Mouse (Mus musculus): ENCODE measurements around the gene Stim1. TPM values are rescaled to one million over a fixed set of nuclear protein-coding genes. Genes with fewer than 3 reads are reported as not detected.

Gene Stim1
- total and polyA plus RNA-seq, 3 experiments = 10.2 to 26.6 (median 23.9) TPM

- no peak overlapping the region for H3K27ac ChIP-seq (ENCODE audit: insufficient read depth, low read depth)
- H3K4me3 ChIP-seq (replicated peaks in 1 of 3; ENCODE audit: low read depth in 2 of 3, low read length in 2 of 3, poor library complexity in 1 of 3) = no peak overlapping the region
- no peak overlapping the region for H3K9ac ChIP-seq (ENCODE audit: insufficient read depth, low read depth)
- DNase-seq (ENCODE audit: extremely low read depth) = no peak
- H3K4me1 ChIP-seq (ENCODE audit: control insufficient read depth in 1 of 2, insufficient read depth in 2 of 2) = no peaks in the 10 kb centered on the region
- H3K9me3 ChIP-seq (replicated peaks; ENCODE audit: low read length) = no peaks in the 10 kb centered on the region
- H3K36me3 ChIP-seq (replicated peaks in 1 of 2; ENCODE audit: control insufficient read depth in 1 of 2, insufficient read depth in 1 of 2, low read length in 1 of 2) = peaks cover 56 to 87% of the 10 kb centered on the region in 2 experiments
- dilution Hi-C loops (cut with MboI; ENCODE audit: extremely low pct_ligation_motif_present, extremely low pct_unique_long_range_greater_than_20kb, low sequenced_read_pairs) = no loop called here
- in situ Hi-C loops (cut with MboI; ENCODE audit: low pct_ligation_motif_present, low pct_unique_long_range_greater_than_20kb, low sequenced_read_pairs) = no loop called here
- TF ChIP-seq MXI1 (IDR thresholded peaks at IDR 0.05; ENCODE audit: low read depth, low read length) (no peak), MAX (IDR thresholded peaks at IDR 0.05; ENCODE audit: low read length) (no peak), ZC3H11A (IDR thresholded peaks at IDR 0.05; ENCODE audit: low read depth, low read length) (no peak)
- H3K79me2 ChIP-seq (replicated peaks; ENCODE audit: control insufficient read depth, extremely low read depth, insufficient read depth, poor library complexity, severe bottlenecking) = no peaks in the 10 kb centered on the region
- H3K27me3 ChIP-seq (replicated peaks) = no peaks in the 10 kb centered on the region
- no peak overlapping the region for H3K4me2 ChIP-seq (ENCODE audit: insufficient read depth, low read depth, poor library complexity, severe bottlenecking)
Measured at GRCm38 (mm10) chr7:102467566-102467965, 200.0 kb downstream of the Stim1 start.

GRCm38 (mm10) chr7:102472675-102473074 is 205.1 kb downstream of the Stim1 start:
- in situ Hi-C loops (cut with MboI; ENCODE audit: low pct_ligation_motif_present, low pct_unique_long_range_greater_than_20kb, low sequenced_read_pairs) (no loop called here), dilution Hi-C loops (cut with MboI; ENCODE audit: extremely low pct_ligation_motif_present, extremely low pct_unique_long_range_greater_than_20kb, low sequenced_read_pairs) (no loop called here)
- Histone ChIP-seq H3K4me3 (replicated peaks in 1 of 3; ENCODE audit: low read depth in 2 of 3, low read length in 2 of 3, poor library complexity in 1 of 3) (no peak overlapping the region), H3K4me1 (ENCODE audit: control insufficient read depth in 1 of 2, insufficient read depth in 2 of 2) (no peaks in the 10 kb centered on the region), H3K27ac (ENCODE audit: insufficient read depth, low read depth) (no peak overlapping the region), H3K9me3 (replicated peaks; ENCODE audit: low read length) (no peaks in the 10 kb centered on the region), H3K27me3 (replicated peaks) (no peaks in the 10 kb centered on the region), H3K79me2 (replicated peaks; ENCODE audit: control insufficient read depth, extremely low read depth, insufficient read depth, poor library complexity, severe bottlenecking) (no peaks in the 10 kb centered on the region), H3K36me3 (replicated peaks in 1 of 2; ENCODE audit: control insufficient read depth in 1 of 2, insufficient read depth in 1 of 2, low read length in 1 of 2) (peaks cover 13 to 66% of the 10 kb centered on the region in 2 experiments), H3K9ac (ENCODE audit: insufficient read depth, low read depth) (no peak overlapping the region), H3K4me2 (ENCODE audit: insufficient read depth, low read depth, poor library complexity, severe bottlenecking) (no peak overlapping the region)
- DNase-seq (ENCODE audit: extremely low read depth) = no peak
- no peak for TF ChIP-seq E2F4 (IDR thresholded peaks at IDR 0.05; ENCODE audit: insufficient replicate concordance, low read depth, low read length)
- TF ChIP-seq HCFC1 (IDR thresholded peaks at IDR 0.05; ENCODE audit: low read depth, low read length) = no peak

DNA sequence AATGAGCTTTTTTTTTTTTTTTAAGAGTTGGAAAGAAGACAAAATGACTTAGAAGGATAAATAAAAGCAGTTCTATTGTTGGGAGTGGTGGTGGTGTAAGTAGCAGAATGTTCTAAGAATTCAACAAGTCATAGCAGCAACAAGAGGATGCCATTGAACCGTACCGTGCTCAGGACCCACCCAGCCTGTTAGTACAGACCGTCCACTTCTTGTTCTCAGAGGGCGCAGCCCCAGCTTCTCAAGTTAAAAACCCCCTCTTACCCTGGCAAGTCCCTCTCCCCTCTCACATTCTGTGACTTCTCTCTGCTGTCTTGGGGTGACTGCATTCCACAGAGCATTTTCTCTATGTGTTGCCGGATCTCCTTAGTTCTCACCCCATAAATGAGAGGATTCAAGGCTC is 209.0 kb downstream of the Stim1 start:
- Histone ChIP-seq H3K79me2 (replicated peaks; ENCODE audit: control insufficient read depth, extremely low read depth, insufficient read depth, poor library complexity, severe bottlenecking) (no peaks in the 10 kb centered on the region), H3K4me3 (replicated peaks in 1 of 3; ENCODE audit: low read depth in 2 of 3, low read length in 2 of 3, poor library complexity in 1 of 3) (no peak overlapping the region), H3K4me1 (ENCODE audit: control insufficient read depth in 1 of 2, insufficient read depth in 2 of 2) (0 out of 4 replicates have a peak, but pooled peaks cover 0 to 3% of the 10 kb centered on the region in 2 experiments), H3K27me3 (replicated peaks) (no peaks in the 10 kb centered on the region), H3K9me3 (replicated peaks; ENCODE audit: low read length) (no peaks in the 10 kb centered on the region), H3K4me2 (ENCODE audit: insufficient read depth, low read depth, poor library complexity, severe bottlenecking) (no peak overlapping the region), H3K9ac (ENCODE audit: insufficient read depth, low read depth) (no peak overlapping the region), H3K27ac (ENCODE audit: insufficient read depth, low read depth) (no peak overlapping the region), H3K36me3 (replicated peaks in 1 of 2; ENCODE audit: control insufficient read depth in 1 of 2, insufficient read depth in 1 of 2, low read length in 1 of 2) (peaks cover 0 to 41% of the 10 kb centered on the region in 2 experiments)
- DNase-seq (ENCODE audit: extremely low read depth) = no peak
- TF ChIP-seq PAX5 (IDR thresholded peaks at IDR 0.05; ENCODE audit: low read length) (no peak), E2F4 (IDR thresholded peaks at IDR 0.05; ENCODE audit: insufficient replicate concordance, low read depth, low read length) (no peak), ZMIZ1 (IDR thresholded peaks at IDR 0.05; ENCODE audit: low read depth, low read length) (no peak), NELFE (IDR thresholded peaks at IDR 0.05; ENCODE audit: low read depth, low read length) (no peak), SIN3A (IDR thresholded peaks at IDR 0.05; ENCODE audit: low read length) (no peak), NRF1 (IDR thresholded peaks at IDR 0.05; ENCODE audit: low read depth, low read length) (no peak), KAT2A (IDR thresholded peaks at IDR 0.05; ENCODE audit: insufficient replicate concordance, low read length) (no peak), BHLHE40 (IDR thresholded peaks at IDR 0.05; ENCODE audit: low read depth, low read length) (no peak), ELF1 (IDR thresholded peaks at IDR 0.05; ENCODE audit: low read depth, low read length) (no peak), USF2 (conservative IDR thresholded peaks at IDR 0.05; ENCODE audit: low read depth, low read length) (no peak), CHD1 (IDR thresholded peaks at IDR 0.05; ENCODE audit: low read depth, low read length) (no peak), MYC (IDR thresholded peaks at IDR 0.05; ENCODE audit: low read depth, low read length) (no peak), UBTF (IDR thresholded peaks at IDR 0.05; ENCODE audit: low read depth, low read length) (no peak), RAD21 (IDR thresholded peaks at IDR 0.05; ENCODE audit: low read depth, low read length) (no peak), RCOR1 (conservative IDR thresholded peaks at IDR 0.05; ENCODE audit: low read depth, low read length) (no peak), MXI1 (IDR thresholded peaks at IDR 0.05; ENCODE audit: low read depth, low read length) (no peak), JUND (conservative IDR thresholded peaks at IDR 0.05; ENCODE audit: low read depth, low read length) (no peak), TBP (conservative IDR thresholded peaks at IDR 0.05; ENCODE audit: low read depth, low read length) (no peak)
- dilution Hi-C loops (cut with MboI; ENCODE audit: extremely low pct_ligation_motif_present, extremely low pct_unique_long_range_greater_than_20kb, low sequenced_read_pairs) (no loop called here), in situ Hi-C loops (cut with MboI; ENCODE audit: low pct_ligation_motif_present, low pct_unique_long_range_greater_than_20kb, low sequenced_read_pairs) (no loop called here)

Measured in CH12.LX (cell line).